In genomic region chr11:90483766-90484165, GRCm38 (mm10) we compare ENCODE assay signal across 34 mouse cellular contexts.
"Had no signal": no experiment of that assay in that cellular context is flagged by ENCODE, and none has a peak within 500 bp of the region (broad histone marks: within the 10 kb centered on the region; RNA-seq: fewer than 3 reads in every experiment).

No protein-coding gene starts in this region.

- ATAC-seq: hindbrain, embryonic 16.5 days; hindbrain, postnatal 0 days; inflammation-experienced regulatory T-cells, adult 6 months; intestine, embryonic 15.5 days; intestine, embryonic 16.5 days; intestine, postnatal 0 days had no signal

- H3K9ac ChIP-seq: heart, embryonic 12.5 days; heart, embryonic 13.5 days; heart, embryonic 15.5 days; hindbrain, embryonic 12.5 days; hindbrain, embryonic 13.5 days; hindbrain, embryonic 14.5 days; hindbrain, embryonic 15.5 days; intestine, embryonic 15.5 days; kidney, embryonic 15.5 days had no signal

- H3K36me3 ChIP-seq: hindbrain, embryonic 15.5 days; intestine, embryonic 15.5 days had no signal

- H3K9me3 ChIP-seq: heart, embryonic 13.5 days; heart, embryonic 15.5 days; hindbrain, embryonic 12.5 days; hindbrain, embryonic 13.5 days; hindbrain, embryonic 15.5 days; intestine, embryonic 15.5 days; kidney, embryonic 15.5 days had no signal

- H3K4me1 ChIP-seq: intestine, embryonic 15.5 days; kidney, embryonic 15.5 days had no signal

- H3K27me3 ChIP-seq: heart, embryonic 12.5 days; heart, embryonic 13.5 days; heart, embryonic 15.5 days; hindbrain, embryonic 12.5 days; hindbrain, embryonic 13.5 days; hindbrain, embryonic 15.5 days; intestine, embryonic 15.5 days; kidney, embryonic 15.5 days had no signal

- H3K27ac ChIP-seq: heart, embryonic 13.5 days; heart, embryonic 15.5 days; hindbrain, embryonic 12.5 days; hindbrain, embryonic 14.5 days; hindbrain, embryonic 15.5 days; hindbrain, postnatal 0 days; intestine, embryonic 15.5 days; kidney, embryonic 15.5 days; kidney, postnatal 0 days; layer of hippocampus, adult 2 months; left cerebral cortex, adult 2 months had no signal

- H3K4me2 ChIP-seq: heart, embryonic 12.5 days; heart, embryonic 13.5 days; heart, embryonic 15.5 days; hindbrain, embryonic 12.5 days; hindbrain, embryonic 13.5 days; hindbrain, embryonic 14.5 days; hindbrain, embryonic 15.5 days; intestine, embryonic 15.5 days; kidney, embryonic 15.5 days had no signal

- H3K4me3 ChIP-seq: heart, embryonic 12.5 days; heart, embryonic 13.5 days; heart, embryonic 15.5 days; hindbrain, embryonic 10.5 days; hindbrain, embryonic 12.5 days; hindbrain, embryonic 13.5 days; hindbrain, embryonic 15.5 days; intestine, embryonic 15.5 days; kidney, embryonic 15.5 days; layer of hippocampus, adult 2 months; left cerebral cortex, adult 2 months had no signal

- DNase-seq: heart, postnatal 10 days; heart, postnatal 14 days; heart, postnatal 36 days; heart, postnatal 4 days; kidney, adult 11 months; kidney, adult 18-20 months; kidney, adult 2 months; kidney, adult 8-10 months; kidney, adult 9 months; kidney, postnatal 10 days; kidney, postnatal 14 days; kidney, postnatal 25 days; kidney, postnatal 36 days; kidney, postnatal 4 days; layer of hippocampus, adult 9-11 months; layer of hippocampus, postnatal 36 days had no signal
